Comparison of ENCODE assay signal across 8 mouse cellular contexts in the genomic region with DNA sequence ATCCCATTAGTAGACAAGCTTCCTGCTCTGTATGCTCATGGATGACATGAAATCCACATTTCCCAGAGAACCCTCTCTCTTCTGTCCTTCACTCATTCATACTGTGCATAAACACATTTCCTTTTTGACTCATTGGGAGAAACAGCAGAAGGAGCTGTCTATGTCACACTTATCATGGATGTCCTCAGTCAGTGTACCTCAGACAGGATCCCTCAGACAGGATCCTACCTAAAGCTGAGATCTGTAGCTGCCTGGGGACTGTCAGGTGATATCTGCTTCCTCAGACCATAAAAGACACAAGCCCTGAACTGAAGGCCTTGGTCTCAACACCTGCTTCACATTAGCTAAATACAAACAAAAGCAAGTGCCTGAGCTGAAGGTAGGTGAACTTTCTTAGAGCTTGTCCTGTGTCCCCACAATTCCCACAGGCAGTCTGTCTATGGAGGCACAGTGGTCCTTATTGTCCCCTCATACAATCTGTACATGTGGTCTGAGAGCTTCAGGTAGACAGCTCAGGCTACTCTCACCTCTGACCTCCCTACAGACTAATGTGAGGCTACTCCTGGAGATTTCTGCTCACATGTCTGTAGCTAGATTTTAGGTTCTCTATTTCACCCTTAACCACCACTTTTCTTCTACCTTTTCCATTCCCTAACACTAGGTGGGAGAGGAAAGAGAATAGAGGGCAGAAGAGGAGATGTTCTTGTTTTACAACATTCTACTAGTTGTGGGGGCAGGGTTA. TPM values are rescaled to one million over a fixed set of nuclear protein-coding genes. Genes with fewer than 3 reads are reported as not detected.
A peak's percentile ranks its signal among the peaks of the same experiment; 100 is the strongest.
DNase-seq lines count a peak whose midpoint lies in the region; ATAC-seq and TF ChIP-seq lines count a peak whose summit lies in the region.
"Had no signal": no experiment of that assay in that cellular context is flagged by ENCODE, and none has a peak within 500 bp of the region (broad histone marks: within the 10 kb centered on the region; RNA-seq: fewer than 3 reads in every experiment).

No protein-coding gene starts in this region.

- DNase-seq in 416B (ENCODE audit: low read depth): peak; percentile 18
- peak; percentile 15 for DNase-seq in ES-CJ7 (ENCODE audit: low read depth, low spot score)
- DNase-seq in natural killer cell, adult 2 months (ENCODE audit: low spot score in 2 of 2): no peak
- no peak for DNase-seq in adrenal gland, adult 18-20 months (ENCODE audit: low spot score in 2 of 2)
- no peak for DNase-seq in thymus, adult 2 months
- DNase-seq: cerebellum, adult 11-12 months had no signal

- no peaks in the 10 kb centered on the region for H3K4me1 ChIP-seq in forebrain, embryonic 13.5 days
- no peaks in the 10 kb centered on the region for H3K4me1 ChIP-seq in thymus, adult 2 months (replicated peaks; ENCODE audit: control insufficient read depth, insufficient read depth, low read length)

- no peak overlapping the region for H3K9ac ChIP-seq in forebrain, embryonic 13.5 days

- H3K27me3 ChIP-seq in forebrain, embryonic 13.5 days: no peaks in the 10 kb centered on the region
- no peaks in the 10 kb centered on the region for H3K27me3 ChIP-seq in thymus, adult 2 months (ENCODE audit: control insufficient read depth, insufficient read depth, low read length)

- ATAC-seq in forebrain, embryonic 13.5 days: peak; percentile 49; the same call in 1 of the 2 replicates
- ATAC-seq in megakaryocyte-erythroid progenitor cell, adult 5-6 weeks (replicated peaks; ENCODE audit: low FRiP score, low TSS enrichment, poor library complexity, severe bottlenecking): 0 out of 2 replicates have a peak, but pooled peaks have one; percentile 42

- no peak for TF ChIP-seq POLR2A in thymus, adult 2 months (IDR thresholded peaks at IDR 0.05; ENCODE audit: control insufficient read depth, extremely low read depth, insufficient read depth, low read length, poor library complexity)

- H3K4me3 ChIP-seq in forebrain, embryonic 13.5 days: no peak overlapping the region
- no peak overlapping the region for H3K4me3 ChIP-seq in thymus, adult 2 months (ENCODE audit: control insufficient read depth, insufficient read depth, low read length)

- TF ChIP-seq CTCF in thymus, adult 2 months (IDR thresholded peaks at IDR 0.05; ENCODE audit: borderline replicate concordance, control insufficient read depth, extremely low read depth, insufficient read depth, low read length, poor library complexity): no peak

- no peak overlapping the region for H3K27ac ChIP-seq in forebrain, embryonic 13.5 days
- no peak overlapping the region for H3K27ac ChIP-seq in thymus, adult 2 months (ENCODE audit: control insufficient read depth, insufficient read depth, low read length)

- no peaks in the 10 kb centered on the region for H3K9me3 ChIP-seq in forebrain, embryonic 13.5 days (replicated peaks)

- no peaks in the 10 kb centered on the region for H3K36me3 ChIP-seq in forebrain, embryonic 13.5 days (ENCODE audit: poor library complexity, severe bottlenecking)
- H3K36me3 ChIP-seq in thymus, adult 2 months (ENCODE audit: control insufficient read depth, insufficient read depth, low read length): no peaks in the 10 kb centered on the region

- no peak overlapping the region for H3K4me2 ChIP-seq in forebrain, embryonic 13.5 days

RNA-seq across cellular contexts. Expression of gene 4931408C20Rik, which starts 1.1 kb away (rescaled TPM):
- polyA plus RNA-seq in forebrain, embryonic 13.5 days (2015; fragmentation: Nextera tagmentation; extraction: Ambion mirVana): not detected in 2 replicates
- not detected in 2 replicates for total RNA-seq in megakaryocyte-erythroid progenitor cell, adult 5-6 weeks (2014; fragmentation: Nextera tagmentation)
- not detected in 2 replicates for total RNA-seq in megakaryocyte-erythroid progenitor cell, adult 5-6 weeks (2017)
- not detected for total RNA-seq in adrenal gland, adult 18-20 months (2021)
- polyA plus RNA-seq in thymus, adult 2 months (2012; rRNA removed): 0.03 and 0.05 TPM in 2 replicates

Comparison
In these comparisons a context has a peak if more than half of its experiments do, and no peak if none do; other contexts are left out.
1. DNase-seq: peak in 416B (single experiment) and ES-CJ7 (single experiment); none in natural killer cell, adult 2 months (0 of 2), adrenal gland, adult 18-20 months (0 of 2) and thymus, adult 2 months (single experiment).